Mouse (Mus musculus) kidney, adult 8-10 months (tissue): Measurements from ENCODE around the gene Ston2.
A peak's percentile ranks its signal among the peaks of the same experiment; 100 is the strongest.
"Not testable (repeated sequence)": the region's sequence is repeated elsewhere in the genome, so short reads cannot be mapped to it uniquely, and the experiment has no call there.

Source experiments
- DNase-seq, 2 experiments: peaks; one replicate each; pipeline ENCODE4 v3.0.0; 2022

Gene Ston2

DNA sequence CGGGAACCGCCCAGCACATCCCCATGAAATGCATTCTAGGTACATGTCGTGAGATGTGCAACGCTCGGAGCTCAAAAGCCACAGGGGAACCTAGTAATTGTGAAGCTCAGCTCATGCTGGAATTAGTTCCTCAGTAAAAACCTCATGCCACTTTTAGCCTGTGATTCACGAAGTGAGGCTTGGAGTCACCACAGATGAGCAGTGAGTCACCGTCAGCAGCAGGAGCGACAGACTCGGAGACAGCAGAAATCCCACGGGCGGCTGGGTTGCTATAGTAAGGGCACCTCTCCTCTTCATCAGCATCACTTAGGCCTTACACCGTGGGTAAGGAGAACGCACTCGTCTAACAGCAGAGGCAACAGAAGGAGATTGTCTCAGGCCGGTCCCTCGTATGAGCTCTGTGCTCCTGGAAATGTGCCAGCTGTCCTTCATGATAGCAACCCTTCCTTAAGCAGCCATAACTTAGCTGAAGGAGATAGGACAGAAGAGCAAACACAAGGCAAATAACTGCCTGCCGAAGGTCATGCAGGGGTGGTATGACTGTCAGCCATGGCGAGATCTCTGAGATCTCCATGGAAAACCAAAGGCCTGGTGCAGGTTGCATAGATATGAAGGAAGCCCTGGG lies 39.8 kb downstream of the Ston2 start:
- DNase-seq, result no peak

GRCm38 (mm10) chr12:91746839-91747238 lies 41.3 kb downstream of the Ston2 start:
- not testable (repeated sequence) for DNase-seq

GRCm38 (mm10) chr12:91745758-91746290 lies 42.4 kb downstream of the Ston2 start:
- DNase-seq, result peak; percentile 75 to 83

- peak in 1 of 2 experiments; percentile 23 for DNase-seq
Observed at GRCm38 (mm10) chr12:91744091-91744490, 44.1 kb downstream of the Ston2 start.

DNA sequence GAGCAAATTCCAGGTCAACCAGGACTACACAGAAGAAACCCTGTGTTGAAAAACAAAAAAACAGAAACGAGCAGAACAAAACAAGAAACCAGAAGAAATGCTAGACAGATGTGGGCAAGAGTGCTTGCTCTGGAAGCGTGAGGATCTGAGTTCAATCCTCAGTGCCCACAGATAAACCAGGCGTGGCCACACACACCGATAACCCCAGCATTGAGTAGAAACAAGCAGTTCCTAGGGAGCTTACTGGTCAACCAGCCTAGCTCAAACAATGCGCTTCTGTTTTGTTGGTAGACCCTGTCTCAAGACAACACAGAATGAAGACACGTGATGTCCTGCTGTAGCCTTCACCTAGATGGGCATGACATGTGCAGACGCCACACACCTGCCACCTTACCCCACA lies 45.3 kb downstream of the Ston2 start:
- DNase-seq, result no peak

DNA sequence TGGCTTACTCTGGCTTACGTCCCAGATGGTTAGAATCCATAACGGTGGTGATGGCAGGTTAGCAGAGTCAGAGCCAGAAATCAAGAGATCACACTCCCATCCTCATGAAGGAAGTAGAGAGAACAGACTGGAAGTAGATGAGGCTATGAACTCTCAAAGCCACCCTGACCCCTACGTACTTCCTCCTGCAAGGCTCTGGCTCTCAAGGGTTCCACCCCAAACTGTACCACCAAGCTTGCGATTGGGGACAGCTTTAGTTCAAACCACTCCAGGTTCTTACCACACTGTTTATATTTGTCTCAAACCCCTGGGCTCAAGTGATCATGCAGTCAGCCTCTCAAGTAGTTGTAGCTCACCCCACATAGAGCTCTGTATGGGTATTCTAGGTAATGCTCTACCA lies 49.8 kb downstream of the Ston2 start:
- no peak for DNase-seq

GRCm38 (mm10) chr12:91736221-91736980 lies 51.8 kb downstream of the Ston2 start:
- no peak for DNase-seq

DNA sequence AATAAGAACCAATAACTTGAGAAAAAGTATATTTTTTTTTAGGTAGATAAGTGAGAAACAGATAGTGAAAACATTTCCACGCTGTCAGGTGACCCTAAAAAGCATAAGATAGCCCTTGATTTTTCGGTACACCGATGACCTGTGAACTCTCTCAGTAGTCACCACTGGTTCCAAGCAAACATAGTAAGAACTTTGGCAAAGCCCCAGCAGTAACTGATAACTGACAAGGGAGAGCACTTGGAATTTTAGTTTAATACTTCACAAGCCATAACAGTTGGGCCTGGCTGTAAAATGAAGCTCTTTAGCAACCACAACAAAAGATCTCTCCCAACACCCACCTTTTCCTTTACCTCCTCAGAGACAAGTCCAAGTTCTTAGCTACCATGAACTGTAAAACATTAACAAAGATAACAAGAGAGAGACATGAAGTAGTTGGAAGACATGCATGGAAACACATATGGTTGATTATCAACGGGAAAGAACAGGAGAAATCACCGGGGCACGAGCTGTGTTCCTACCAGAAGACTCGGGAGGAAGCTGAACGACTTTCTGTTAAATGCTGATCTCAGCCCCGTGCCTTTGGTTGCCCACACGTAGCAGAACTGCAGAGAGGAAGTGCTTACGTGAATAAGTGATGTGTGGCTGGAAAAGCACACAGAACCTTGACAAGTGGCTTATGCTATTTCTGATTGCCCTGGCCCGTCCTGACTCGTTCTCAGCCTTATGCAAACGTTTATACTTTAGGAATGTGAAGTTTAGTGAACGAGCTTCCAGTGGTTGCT lies 53.8 kb downstream of the Ston2 start:
- DNase-seq, result peak; percentile 17 to 31

- no peak for DNase-seq
Observed at GRCm38 (mm10) chr12:91732729-91733448, 55.3 kb downstream of the Ston2 start.

- DNase-seq, result no peak
Observed at GRCm38 (mm10) chr12:91726202-91726601, 62.0 kb downstream of the Ston2 start.

- DNase-seq, result no peak
Observed at GRCm38 (mm10) chr12:91723912-91724311, 64.3 kb downstream of the Ston2 start.

DNA sequence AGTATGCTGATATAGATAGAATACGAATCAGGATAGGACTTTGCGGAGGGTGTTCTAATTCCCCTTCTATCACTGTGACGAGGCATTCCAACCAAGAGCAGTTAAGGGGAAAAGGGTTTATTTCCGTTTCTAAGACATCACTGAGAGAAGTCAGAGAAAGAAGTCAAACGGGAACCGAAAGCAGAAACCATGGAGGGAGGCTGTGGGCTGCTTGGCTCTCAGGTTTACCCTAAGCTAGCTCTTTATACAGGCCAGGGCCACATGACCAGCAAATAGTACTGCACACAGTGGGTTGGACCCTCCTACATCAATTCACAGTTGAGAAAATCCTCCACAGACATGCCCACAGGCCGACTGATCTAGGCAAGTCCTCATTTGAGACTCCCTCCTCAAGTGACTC lies 69.1 kb downstream of the Ston2 start:
- no peak for DNase-seq

DNA sequence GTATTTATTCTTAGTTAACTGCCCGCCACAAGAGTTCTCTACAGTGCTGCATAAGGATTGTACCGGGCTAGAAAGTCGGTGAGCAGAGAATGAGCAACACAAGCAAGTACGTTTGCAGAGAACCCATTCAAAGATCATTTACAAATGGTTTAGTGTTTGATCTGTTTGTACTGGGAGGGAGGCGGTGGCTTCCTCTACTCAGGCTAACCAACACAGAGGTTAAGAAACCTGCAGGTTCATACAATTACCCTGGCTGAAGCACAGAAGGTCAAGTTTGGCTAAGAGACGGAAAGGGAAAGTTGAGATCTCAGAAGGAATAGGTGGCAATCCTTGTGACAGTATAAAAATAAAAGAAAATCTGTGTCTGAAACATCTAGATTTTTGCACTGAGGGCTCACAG lies 72.5 kb downstream of the Ston2 start:
- DNase-seq, result no peak

GRCm38 (mm10) chr12:91713358-91713757 lies 74.8 kb downstream of the Ston2 start:
- no peak for DNase-seq

DNA sequence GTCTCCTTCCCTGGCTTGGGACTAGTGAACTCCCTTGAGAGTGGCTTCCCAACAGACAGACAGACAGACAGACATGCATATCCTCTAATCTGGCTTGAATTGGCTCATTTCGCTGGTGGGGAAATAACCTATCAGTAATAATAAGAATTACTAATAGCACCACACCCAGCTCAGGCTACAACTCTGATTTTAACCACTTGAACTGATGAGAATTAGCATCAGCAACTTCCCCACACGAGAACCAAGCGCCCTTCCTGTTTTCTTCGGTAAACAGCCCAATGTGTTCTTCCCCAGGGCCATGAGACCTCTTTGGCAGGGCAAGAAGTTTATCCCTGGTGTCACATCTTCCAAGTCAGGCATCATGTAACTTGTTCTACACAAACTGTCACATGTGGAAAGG lies 76.5 kb downstream of the Ston2 start:
- DNase-seq, result no peak

DNA sequence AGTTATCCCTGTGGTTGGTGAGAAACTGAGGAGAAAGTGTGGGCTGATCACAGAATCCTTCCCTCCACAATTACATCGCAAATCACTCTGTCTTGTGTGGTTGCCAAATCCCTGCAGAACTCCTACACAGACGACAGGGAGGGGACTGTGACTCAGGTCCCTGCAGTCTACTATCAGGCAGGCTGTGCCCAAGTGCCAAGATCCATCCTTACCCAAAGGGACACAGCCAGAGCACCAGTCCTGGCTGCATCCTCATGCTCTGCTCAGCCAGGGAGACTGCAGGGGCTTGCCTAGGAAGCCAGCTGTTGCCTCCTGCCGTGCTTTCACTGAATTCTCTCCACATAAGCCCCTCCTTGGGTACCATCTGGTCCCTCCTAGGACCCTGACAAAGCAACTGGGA lies 77.3 kb downstream of the Ston2 start:
- DNase-seq, result no peak

DNA sequence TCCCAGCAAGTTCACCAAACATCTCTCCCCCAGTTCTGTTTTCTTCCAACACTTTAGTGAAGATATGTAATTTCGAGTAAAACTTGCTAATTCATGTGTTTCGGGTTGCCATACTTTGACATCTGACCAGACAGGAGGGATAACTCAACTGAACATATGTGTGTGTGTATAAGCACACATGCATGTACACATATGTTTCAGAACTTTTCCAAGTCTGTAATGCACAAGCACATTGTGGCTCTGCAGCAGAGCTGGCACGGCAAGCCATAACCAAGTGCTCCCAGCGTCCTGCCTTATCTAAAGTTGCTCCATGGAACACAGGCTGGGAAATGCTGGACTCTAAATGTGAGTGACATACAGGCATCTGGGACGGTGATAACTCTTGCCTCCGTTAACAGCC lies 78.6 kb downstream of the Ston2 start:
- DNase-seq, result no peak

DNA sequence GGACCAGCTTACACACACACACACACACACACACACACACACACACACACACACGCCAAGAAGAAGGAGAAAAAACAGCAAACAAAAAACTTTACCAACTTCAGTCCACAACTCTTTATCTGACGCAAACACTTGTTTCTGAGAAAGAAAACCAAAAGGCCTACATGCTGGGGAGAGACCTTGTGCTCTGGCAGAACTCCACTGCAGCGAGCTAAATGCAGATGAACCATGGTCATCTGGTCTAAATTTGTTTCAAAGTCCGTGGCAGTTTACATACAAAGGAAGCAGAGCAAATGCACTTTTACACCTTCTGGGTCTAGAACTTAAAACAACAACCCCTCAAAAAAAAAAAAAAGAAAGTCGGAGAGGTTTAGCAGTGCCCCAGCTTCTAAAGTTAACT lies 79.0 kb downstream of the Ston2 start:
- DNase-seq, result peak; percentile 14 to 26

- no peak for DNase-seq
Observed at GRCm38 (mm10) chr12:91707807-91708206, 80.4 kb downstream of the Ston2 start.

- peak; percentile 21 to 55 for DNase-seq
Observed at GRCm38 (mm10) chr12:91703533-91703932, 84.7 kb downstream of the Ston2 start.

GRCm38 (mm10) chr12:91702829-91703228 lies 85.4 kb downstream of the Ston2 start:
- DNase-seq, result no peak

DNA sequence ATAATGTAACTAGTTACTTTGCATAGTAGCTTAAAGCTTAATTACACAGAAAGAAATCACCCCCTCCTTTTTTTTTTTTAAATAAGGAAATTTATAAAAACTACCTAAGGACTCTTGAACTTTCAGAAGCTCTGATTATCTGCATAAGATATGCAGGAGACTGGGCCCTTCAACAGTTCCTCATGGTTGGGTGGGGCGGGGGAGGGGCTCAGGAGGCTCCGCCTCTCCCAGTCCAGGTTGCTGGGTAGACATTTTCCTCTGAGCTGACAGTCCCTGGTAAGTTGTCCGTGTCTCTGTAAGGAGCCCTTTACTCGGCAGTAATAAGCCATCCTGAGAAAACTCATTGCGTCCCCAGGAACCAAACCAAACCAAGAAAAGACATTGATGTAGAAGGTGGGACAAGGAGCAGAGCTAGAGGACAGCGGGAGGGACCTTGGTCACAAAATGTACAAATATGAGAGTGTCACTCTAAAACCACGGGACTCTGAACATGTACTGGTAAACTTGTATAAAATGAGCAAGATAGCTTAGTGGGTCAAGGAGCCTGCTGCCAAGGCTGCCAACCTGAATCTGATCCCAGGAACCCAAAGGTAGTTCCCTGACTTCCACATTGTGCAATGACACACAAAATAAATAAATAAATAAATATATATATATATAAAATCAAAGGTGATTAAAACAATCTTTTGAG lies 88.6 kb downstream of the Ston2 start:
- no peak for DNase-seq
